Mouse (Mus musculus): Measurements from ENCODE around the gene Dlgap4.

Dlgap4 gene

GRCm38 (mm10) chr2:156663162-156663561 lies 49.7 kb downstream of the Dlgap4 start:
- DNase-seq: no peak

- no peak for DNase-seq
These were observed 50.9 kb downstream of the Dlgap4 start for GRCm38 (mm10) chr2:156664407-156664806.

GRCm38 (mm10) chr2:156664993-156665518 lies 51.6 kb downstream of the Dlgap4 start:
- no peak for DNase-seq

DNA sequence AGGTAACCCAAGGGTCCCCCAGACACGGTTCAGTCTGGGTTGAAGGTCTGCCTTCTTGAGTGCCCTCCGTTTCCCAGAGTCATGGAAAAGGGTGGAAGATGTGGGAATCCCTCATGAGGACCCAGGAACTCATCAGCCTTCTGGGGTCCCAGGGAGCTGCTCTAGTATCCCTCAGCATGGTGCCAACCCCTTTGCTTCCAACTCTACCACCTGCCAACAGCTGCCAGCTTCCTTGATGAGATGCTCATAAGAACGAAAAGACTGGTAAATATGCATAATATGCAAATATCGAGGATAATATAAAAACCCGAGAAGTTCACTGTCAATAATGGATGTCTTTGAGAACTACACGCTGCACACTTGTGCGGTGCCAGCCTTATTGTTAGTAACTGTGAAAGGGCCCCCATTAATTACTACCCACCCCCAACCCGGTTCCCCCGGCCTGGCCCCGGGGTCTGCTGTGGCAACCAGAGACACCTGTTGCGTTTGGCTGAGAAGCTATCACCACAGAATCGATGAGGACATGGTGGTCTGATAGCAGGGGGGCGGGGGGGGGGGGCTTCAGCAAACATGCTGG lies 52.2 kb downstream of the Dlgap4 start:
- no peak for DNase-seq

DNA sequence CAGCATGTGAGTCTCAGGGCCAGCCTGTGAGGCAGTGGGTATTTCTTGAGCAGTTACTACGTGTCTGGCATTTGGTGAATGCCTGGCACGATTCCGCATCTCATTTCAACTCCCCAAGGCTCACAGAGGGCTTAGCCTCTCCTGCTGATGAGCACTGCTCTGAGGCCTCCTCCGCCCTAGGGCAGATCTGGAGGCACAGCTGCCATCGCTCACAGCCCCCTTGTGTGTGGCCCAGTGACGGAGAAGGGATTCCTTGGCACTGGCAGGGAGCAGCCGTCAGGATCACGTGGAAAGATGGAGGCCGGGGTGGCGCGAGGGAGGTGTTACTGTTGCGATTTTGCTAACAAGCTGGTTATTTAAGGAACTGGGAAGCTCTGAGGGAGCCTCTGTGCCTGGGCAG lies 52.7 kb downstream of the Dlgap4 start:
- DNase-seq: no peak

GRCm38 (mm10) chr2:156667290-156667689 lies 53.8 kb downstream of the Dlgap4 start:
- no peak for DNase-seq

DNA sequence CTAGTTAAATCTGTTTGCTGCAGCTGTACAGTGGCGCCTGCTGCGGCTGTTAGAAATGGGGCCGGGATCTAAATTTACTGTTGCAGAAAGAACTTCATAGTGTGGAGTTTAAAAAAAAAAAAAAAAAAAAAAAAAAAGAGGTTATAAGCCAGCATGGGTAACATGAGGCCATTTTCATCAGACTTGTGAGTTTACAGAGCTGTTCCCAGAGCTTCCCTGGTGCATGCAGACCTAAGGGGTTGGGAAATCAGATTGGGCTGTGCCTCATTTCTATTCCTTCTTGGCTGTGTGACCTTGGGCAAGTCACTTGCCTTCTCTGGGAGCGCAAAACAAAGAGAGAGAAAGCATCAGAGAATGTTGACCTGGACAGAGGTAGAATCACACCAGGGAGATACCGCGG lies 55.1 kb downstream of the Dlgap4 start:
- DNase-seq: no peak

DNA sequence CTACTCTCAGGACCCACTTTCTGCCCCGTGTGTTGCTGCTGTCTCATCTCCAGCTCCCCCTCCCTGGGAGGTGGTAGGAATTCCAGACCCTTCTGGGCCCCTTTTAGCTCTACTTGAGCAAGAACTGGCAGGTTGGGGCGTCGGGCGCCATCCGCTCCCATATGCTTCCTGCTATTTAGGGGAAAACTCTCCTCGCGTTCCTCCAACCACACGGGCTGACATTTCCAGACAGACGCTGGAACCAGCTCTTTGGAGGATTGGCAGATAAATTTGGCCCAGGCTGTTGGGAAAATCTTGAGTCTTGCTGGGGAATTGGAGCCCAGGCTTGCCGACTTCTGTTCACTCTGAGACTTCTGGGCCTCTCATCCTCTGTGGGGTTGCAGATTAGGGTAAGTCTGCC lies 59.8 kb downstream of the Dlgap4 start:
- no peak for DNase-seq

- DNase-seq: no peak
These were observed 60.6 kb downstream of the Dlgap4 start for GRCm38 (mm10) chr2:156673881-156674669.

- no peak for DNase-seq
These were observed 63.4 kb downstream of the Dlgap4 start for GRCm38 (mm10) chr2:156676885-156677284.

DNA sequence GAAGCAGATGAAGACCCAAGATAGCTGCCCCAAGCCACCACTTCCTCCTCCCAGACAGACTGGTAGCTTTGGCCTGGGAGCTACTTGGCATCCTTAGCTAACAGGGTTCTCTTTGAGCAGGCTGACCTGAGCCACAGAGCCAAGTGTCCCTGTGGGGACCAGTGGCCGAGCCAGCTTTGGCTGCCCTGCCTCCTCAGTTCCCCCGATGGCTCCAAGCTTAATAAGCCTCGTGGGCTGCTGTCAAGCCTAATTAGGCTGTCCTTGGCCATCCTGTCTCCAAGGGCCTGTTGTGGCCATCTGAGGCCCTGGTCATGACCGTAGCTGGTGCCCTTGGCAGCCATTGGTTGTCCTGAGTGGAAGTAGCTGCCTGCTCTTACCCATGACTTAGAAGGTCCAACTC lies 64.6 kb downstream of the Dlgap4 start:
- no peak for DNase-seq

- DNase-seq: no peak
These were observed 69.5 kb downstream of the Dlgap4 start for GRCm38 (mm10) chr2:156682965-156683364.

DNA sequence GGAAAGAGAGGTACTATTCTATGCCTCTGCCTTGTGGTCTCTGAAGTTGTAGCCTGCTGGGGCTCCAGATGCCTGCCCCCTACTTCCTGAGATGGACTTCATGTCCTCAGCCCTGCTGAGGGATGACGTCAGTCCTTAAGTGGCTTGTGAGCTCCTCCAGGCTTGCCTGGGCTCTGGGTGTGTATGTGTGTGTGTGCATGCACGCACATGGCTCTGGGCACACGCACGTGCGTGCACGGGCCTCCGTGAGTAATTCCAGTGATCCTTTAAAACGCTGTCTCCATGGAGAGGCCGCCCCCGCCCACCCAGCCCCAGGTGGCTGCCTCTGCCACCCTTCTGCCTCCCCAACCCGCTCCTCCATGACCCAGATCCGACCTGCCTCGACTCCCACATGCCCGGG lies 72.5 kb downstream of the Dlgap4 start:
- DNase-seq: no peak

GRCm38 (mm10) chr2:156686754-156687153 lies 73.2 kb downstream of the Dlgap4 start:
- DNase-seq: no peak

GRCm38 (mm10) chr2:156688604-156689003 lies 75.1 kb downstream of the Dlgap4 start:
- DNase-seq: no peak

- no peak for DNase-seq
These were observed 77.3 kb downstream of the Dlgap4 start for GRCm38 (mm10) chr2:156690833-156691232.

GRCm38 (mm10) chr2:156691746-156692145 lies 78.2 kb downstream of the Dlgap4 start:
- no peak for DNase-seq

DNA sequence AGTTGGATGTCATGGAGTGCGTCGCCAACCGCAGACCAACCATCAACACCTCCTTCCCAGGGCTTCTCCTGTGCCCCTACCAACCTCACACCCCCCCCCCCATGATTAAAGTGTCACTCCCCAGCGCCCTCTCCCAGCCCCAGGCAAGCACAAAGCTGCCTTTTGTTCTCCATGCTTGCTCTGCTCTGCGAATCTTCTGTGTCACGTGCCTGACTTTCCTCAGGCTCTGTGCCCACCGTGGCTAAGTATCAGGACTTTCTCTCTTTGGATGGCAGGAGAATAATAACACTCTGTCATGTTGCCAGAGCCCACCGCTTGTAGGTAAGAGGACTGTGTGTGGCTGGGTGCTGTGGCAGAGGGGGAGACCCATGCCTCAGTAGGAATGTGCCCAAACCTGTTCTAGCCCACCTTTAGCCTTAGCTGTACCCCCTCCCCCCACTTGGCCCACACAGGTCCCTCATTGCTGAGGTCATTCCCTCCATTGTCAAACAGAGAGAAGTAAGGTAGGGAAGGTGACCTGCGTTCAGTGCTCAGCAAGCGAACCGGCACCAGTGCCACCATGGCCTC lies 79.8 kb downstream of the Dlgap4 start:
- DNase-seq: no peak

DNA sequence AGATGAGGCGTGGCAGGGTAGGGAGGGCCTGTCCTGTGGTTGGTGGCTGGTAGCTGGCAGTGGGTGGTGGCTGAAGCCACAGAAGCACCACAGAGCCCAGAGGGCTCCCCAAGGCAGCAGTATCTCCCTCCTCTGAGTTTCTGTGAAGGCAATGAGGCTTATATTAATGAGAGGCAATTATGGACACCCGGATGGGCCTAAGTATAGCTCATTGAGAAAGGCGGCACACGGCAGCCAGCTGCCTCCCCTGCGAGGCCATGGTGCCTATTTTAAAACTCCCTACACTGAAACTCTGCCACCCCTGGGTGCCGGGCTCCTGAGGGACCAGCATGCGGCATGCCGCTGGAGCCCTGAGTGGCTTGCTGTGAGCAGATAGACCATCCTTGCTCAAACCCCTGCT lies 83.8 kb downstream of the Dlgap4 start:
- no peak for DNase-seq

- no peak for DNase-seq
These were observed 84.7 kb downstream of the Dlgap4 start for GRCm38 (mm10) chr2:156698168-156698567.

DNA sequence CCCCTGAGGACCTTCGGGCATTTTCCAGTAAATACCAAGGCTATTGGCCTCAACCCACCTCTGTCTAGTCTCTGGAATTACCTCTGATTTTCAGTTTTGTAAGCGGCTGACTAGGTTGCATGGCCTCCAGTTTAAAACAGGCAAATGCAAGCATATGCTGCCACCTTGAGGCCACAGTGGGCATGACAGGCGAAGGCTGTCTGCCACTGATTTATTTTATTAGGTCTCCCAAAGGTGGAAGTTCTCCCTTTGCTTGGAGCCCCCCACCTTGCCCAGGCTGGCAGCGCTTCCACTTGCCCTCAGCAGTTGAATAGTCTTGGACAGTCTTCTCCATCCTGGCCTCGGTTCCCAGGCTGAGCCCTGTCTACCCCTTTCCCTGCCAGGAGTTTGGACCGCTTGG lies 92.0 kb downstream of the Dlgap4 start:
- DNase-seq: peak; percentile 79

DNA sequence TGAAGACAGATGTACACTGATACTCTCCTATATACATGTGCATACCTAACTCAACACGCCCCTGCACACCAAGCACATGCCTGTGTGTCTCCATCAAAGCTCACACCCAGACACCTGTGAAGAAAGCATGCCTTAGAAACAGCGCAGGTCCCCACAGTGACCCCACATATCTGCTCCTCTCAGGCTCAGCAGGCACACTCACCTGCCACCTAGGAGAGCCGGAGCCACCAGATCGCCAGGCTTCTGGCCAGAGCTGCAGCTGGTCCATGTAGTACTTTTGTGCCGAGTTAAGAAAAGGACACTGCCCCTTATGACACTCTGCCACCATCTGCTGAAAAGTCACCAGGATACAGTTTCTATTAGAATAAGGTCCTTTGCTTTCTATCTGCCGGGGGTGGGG lies 103.2 kb downstream of the Dlgap4 start:
- no peak for DNase-seq

GRCm38 (mm10) chr2:156717320-156718281 lies 104.1 kb downstream of the Dlgap4 start:
- DNase-seq: peak; percentile 56

Measured in thymus, postnatal 14 days (tissue).